Mouse (Mus musculus) kidney, adult 2 months (tissue): ENCODE measurements around the gene Pkd1l2.

Source experiments
- CTCF ChIP-seq: fragments of 200-500 bp; conservative IDR thresholded peaks from 2 replicates; pipeline ENCODE4 v1.5.1; 2011; ENCODE audit warnings: low read depth, mild to moderate bottlenecking, control low read depth, low read length, moderate library complexity, mixed read lengths; ENCODE audit not compliant: insufficient read depth, insufficient read length
- POLR2A ChIP-seq: fragments of 200-500 bp; IDR thresholded peaks from one replicate; pipeline ENCODE4 v1.6.1; 2011; ENCODE audit warnings: low read depth, low read length, control low read depth

DNA sequence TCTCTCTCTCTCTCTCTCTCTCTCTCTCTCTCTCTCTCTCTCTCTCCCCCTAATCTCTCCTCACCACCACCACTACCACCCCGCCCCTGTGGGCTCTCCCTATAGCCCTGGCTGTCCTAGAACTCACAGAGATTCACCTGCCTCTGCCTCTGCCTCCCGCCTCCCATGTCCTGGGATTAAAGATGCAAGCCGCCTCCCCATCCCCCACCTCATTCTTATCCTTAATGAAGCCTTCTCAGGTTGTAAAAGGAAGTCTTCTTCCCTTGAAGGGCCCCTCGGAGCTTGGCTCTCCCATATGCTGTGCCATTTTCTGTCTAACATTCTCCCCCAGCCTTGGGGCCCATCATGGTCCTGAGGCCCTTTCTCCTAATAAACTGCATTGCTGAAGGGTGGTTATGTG is 66.6 kb downstream of the Pkd1l2 start:
- no peak for TF ChIP-seq CTCF
- no peak for TF ChIP-seq POLR2A
